Mouse (Mus musculus): Measurements from ENCODE around the gene Ccnk.

- TF ChIP-seq CTCF (IDR thresholded peaks at IDR 0.05; ENCODE audit: low read depth, low read length) (no peak), POLR2A (IDR thresholded peaks at IDR 0.05; ENCODE audit: borderline replicate concordance, low read depth, low read length) (no peak)
These were observed 43.7 kb upstream of the Ccnk start for GRCm38 (mm10) chr12:108135610-108136208.
